Mouse (Mus musculus) cerebellum, adult 2 months (tissue): ENCODE data around the gene Zfp207.

Source experiments
- CTCF ChIP-seq: fragments of 200-500 bp; IDR thresholded peaks from 2 replicates; pipeline ENCODE4 v1.5.1; 2011; ENCODE audit warnings: low read depth, mild to moderate bottlenecking, control low read depth, low read length, moderate library complexity, borderline replicate concordance; ENCODE audit not compliant: insufficient read depth
- POLR2A ChIP-seq: fragments of 200-500 bp; IDR thresholded peaks from 2 replicates; pipeline ENCODE4 v1.6.1; 2011; ENCODE audit warnings: low read length, control low read depth, borderline replicate concordance; ENCODE audit not compliant: insufficient read depth

GRCm38 (mm10) chr11:80383626-80384046 is 557 bp downstream of the Zfp207 start:
- TF ChIP-seq POLR2A (no peak), CTCF (no peak)
